Mouse (Mus musculus) cortical plate, adult 2 months (tissue): ENCODE results near the gene Bcap31.

Experiments
- CTCF ChIP-seq: fragments of 200-500 bp; IDR thresholded peaks from 2 replicates; pipeline ENCODE4 v1.5.1; 2011; ENCODE audit warnings: mild to moderate bottlenecking, control low read depth, low read length; ENCODE audit not compliant: insufficient read depth; ENCODE audit errors: extremely low read depth
- POLR2A ChIP-seq: fragments of 200-500 bp; IDR thresholded peaks from 2 replicates; pipeline ENCODE4 v1.6.1; 2011; ENCODE audit warnings: mild to moderate bottlenecking, low read length, control low read depth; ENCODE audit not compliant: insufficient read depth; ENCODE audit errors: extremely low read depth

- TF ChIP-seq POLR2A (no peak), CTCF (no peak)
Measured at GRCm38 (mm10) chrX:73650869-73651268, 65.1 kb downstream of the Bcap31 start.
